In the genomic region with DNA sequence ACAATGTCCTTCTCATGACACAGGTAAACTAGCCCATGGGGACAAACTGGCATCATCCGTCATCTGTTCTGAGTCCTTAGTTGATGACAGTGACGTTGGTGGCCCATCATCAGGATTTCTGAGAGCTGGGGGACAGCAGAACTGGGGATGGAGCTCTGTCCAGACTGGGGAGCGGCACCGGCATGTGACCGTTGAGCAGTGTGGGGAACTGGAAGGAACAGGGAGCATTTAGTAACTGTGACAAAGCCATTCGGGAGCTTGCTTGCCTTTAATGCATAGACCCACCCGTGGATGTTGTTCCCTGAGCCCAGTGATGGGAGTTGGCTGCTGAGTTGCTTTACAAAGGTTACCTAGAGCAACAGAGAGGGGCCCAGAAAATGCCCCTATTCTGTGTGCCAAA, we compare ENCODE assay signal across 18 mouse cellular contexts.
DNase-seq lines count a peak whose midpoint lies in the region; ATAC-seq and TF ChIP-seq lines count a peak whose summit lies in the region.
"Had no signal": no experiment of that assay in that cellular context is flagged by ENCODE, and none has a peak within 500 bp of the region (broad histone marks: within the 10 kb centered on the region; RNA-seq: fewer than 3 reads in every experiment).

No protein-coding gene starts in this region.

- no peak for DNase-seq in heart, postnatal 0 days (ENCODE audit: low spot score)
- DNase-seq in heart, postnatal 4 days = no peak
- DNase-seq in limb, embryonic 10.5 days (ENCODE audit: low spot score) = no peak
- no peak for DNase-seq in cerebellum, adult 18-20 months
- DNase-seq: adrenal gland, adult 8-10 months; cerebellum, adult 11-12 months; gastrocnemius, postnatal 36 days; kidney, adult 11 months; kidney, postnatal 10 days; right cerebral cortex, adult 18-20 months; thymus, adult 18-20 months had no signal

- H3K36me3 ChIP-seq in heart, postnatal 0 days (replicated peaks; ENCODE audit: control insufficient read depth, insufficient read depth, low read length) = peaks cover 22% of the 10 kb centered on the region
- H3K36me3 ChIP-seq in limb, embryonic 12.5 days = peaks cover 76% of the 10 kb centered on the region
- peaks cover 94% of the 10 kb centered on the region for H3K36me3 ChIP-seq in limb, embryonic 10.5 days
- peaks cover 55% of the 10 kb centered on the region for H3K36me3 ChIP-seq in limb, embryonic 13.5 days
- peaks cover 5% of the 10 kb centered on the region; the same call in 1 of the 2 replicates for H3K36me3 ChIP-seq in neural tube, embryonic 15.5 days

- WGBS in heart, postnatal 0 days = 75% methylated on average over 7 of the region's 7 CpGs
- WGBS in limb, embryonic 12.5 days = 81% methylated on average over 7 of the region's 7 CpGs
- WGBS in limb, embryonic 10.5 days = 85% methylated on average over 7 of the region's 7 CpGs
- WGBS in limb, embryonic 13.5 days = 77% methylated on average over 7 of the region's 7 CpGs
- 59% methylated on average over 7 of the region's 7 CpGs for WGBS in neural tube, embryonic 15.5 days

- no peak for TF ChIP-seq EP300 in heart, postnatal 0 days (IDR thresholded peaks at IDR 0.05; ENCODE audit: low read depth)

- H3K27ac ChIP-seq in heart, postnatal 0 days (ENCODE audit: low read depth) = peak overlapping the region; percentile 83
- H3K27ac ChIP-seq in limb, embryonic 12.5 days = peak overlapping the region; percentile 82
- H3K27ac ChIP-seq in limb, embryonic 10.5 days = no peak overlapping the region
- H3K27ac ChIP-seq in limb, embryonic 13.5 days = peak overlapping the region; percentile 76; the same call in 1 of the 2 replicates
- H3K27ac ChIP-seq in neural tube, embryonic 15.5 days (replicated peaks) = peak overlapping the region; percentile 65
- H3K27ac ChIP-seq: forebrain, embryonic 10.5 days; liver, embryonic 12.5 days had no signal

- H3K9me3 ChIP-seq in heart, postnatal 0 days (replicated peaks; ENCODE audit: control insufficient read depth, low read length) = no peaks in the 10 kb centered on the region
- H3K9me3 ChIP-seq in limb, embryonic 12.5 days = no peaks in the 10 kb centered on the region
- no peaks in the 10 kb centered on the region for H3K9me3 ChIP-seq in limb, embryonic 10.5 days (replicated peaks)
- H3K9me3 ChIP-seq in limb, embryonic 13.5 days = no peaks in the 10 kb centered on the region
- no peaks in the 10 kb centered on the region for H3K9me3 ChIP-seq in neural tube, embryonic 15.5 days (replicated peaks)
- H3K9me3 ChIP-seq: embryonic facial prominence, embryonic 12.5 days; forebrain, embryonic 10.5 days; liver, embryonic 12.5 days had no signal

- no peaks in the 10 kb centered on the region for H3K27me3 ChIP-seq in heart, postnatal 0 days (ENCODE audit: control insufficient read depth, insufficient read depth, low read length)
- H3K27me3 ChIP-seq in limb, embryonic 12.5 days = no peaks in the 10 kb centered on the region
- no peaks in the 10 kb centered on the region for H3K27me3 ChIP-seq in limb, embryonic 10.5 days (ENCODE audit: low read depth, poor library complexity, severe bottlenecking)
- no peaks in the 10 kb centered on the region for H3K27me3 ChIP-seq in limb, embryonic 13.5 days
- no peaks in the 10 kb centered on the region for H3K27me3 ChIP-seq in neural tube, embryonic 15.5 days (replicated peaks)
- H3K27me3 ChIP-seq: embryonic facial prominence, embryonic 12.5 days; liver, embryonic 12.5 days had no signal

- no peak for TF ChIP-seq CTCF in heart, postnatal 0 days (IDR thresholded peaks at IDR 0.05; ENCODE audit: low read depth)

- peaks cover 25% of the 10 kb centered on the region for H3K4me1 ChIP-seq in heart, postnatal 0 days (ENCODE audit: control insufficient read depth, insufficient read depth)
- peaks cover 51% of the 10 kb centered on the region for H3K4me1 ChIP-seq in limb, embryonic 12.5 days (replicated peaks)
- H3K4me1 ChIP-seq in limb, embryonic 10.5 days = 0 out of 2 replicates have a peak, but pooled peaks cover 6% of the 10 kb centered on the region
- H3K4me1 ChIP-seq in limb, embryonic 13.5 days = peaks cover 74% of the 10 kb centered on the region
- peaks cover 19% of the 10 kb centered on the region for H3K4me1 ChIP-seq in neural tube, embryonic 15.5 days

- no peak for ATAC-seq in heart, postnatal 0 days (ENCODE audit: insufficient read depth, low read depth)
- ATAC-seq in limb, embryonic 12.5 days (ENCODE audit: insufficient number of reproducible peaks, insufficient read depth, low FRiP score, low TSS enrichment, low read depth) = no peak
- ATAC-seq in limb, embryonic 13.5 days (ENCODE audit: low FRiP score, low read depth) = no peak
- no peak for ATAC-seq in neural tube, embryonic 15.5 days (ENCODE audit: low FRiP score)
- ATAC-seq: CD4-positive, CD25-positive, alpha-beta regulatory T cell, adult 4 months; liver, embryonic 12.5 days had no signal

- H3K4me3 ChIP-seq in heart, postnatal 0 days (ENCODE audit: low read depth, low read length) = no peak overlapping the region
- no peak overlapping the region for H3K4me3 ChIP-seq in limb, embryonic 12.5 days (replicated peaks)
- no peak overlapping the region for H3K4me3 ChIP-seq in limb, embryonic 10.5 days
- no peak overlapping the region for H3K4me3 ChIP-seq in limb, embryonic 13.5 days
- H3K4me3 ChIP-seq in neural tube, embryonic 15.5 days (replicated peaks) = no peak overlapping the region
- H3K4me3 ChIP-seq: embryonic facial prominence, embryonic 12.5 days; forebrain, embryonic 10.5 days; liver, embryonic 12.5 days had no signal

- H3K9ac ChIP-seq in heart, postnatal 0 days (replicated peaks; ENCODE audit: low read depth, low read length) = peak overlapping the region; percentile 26; the same call in 1 of the 2 replicates
- H3K9ac ChIP-seq in limb, embryonic 12.5 days (replicated peaks) = no peak overlapping the region
- H3K9ac ChIP-seq in limb, embryonic 13.5 days = no peak overlapping the region
- H3K9ac ChIP-seq in neural tube, embryonic 15.5 days (replicated peaks) = no peak overlapping the region
- H3K9ac ChIP-seq: embryonic facial prominence, embryonic 12.5 days; liver, embryonic 12.5 days had no signal

- no peak overlapping the region for H3K4me2 ChIP-seq in heart, postnatal 0 days (ENCODE audit: low read depth, low read length)
- no peak overlapping the region for H3K4me2 ChIP-seq in limb, embryonic 12.5 days
- H3K4me2 ChIP-seq in limb, embryonic 13.5 days (replicated peaks) = no peak overlapping the region
- H3K4me2 ChIP-seq in neural tube, embryonic 15.5 days = no peak overlapping the region
- H3K4me2 ChIP-seq: embryonic facial prominence, embryonic 12.5 days; liver, embryonic 12.5 days had no signal
